Mouse (Mus musculus) embryonic fibroblast, embryonic 13.5 days (primary cell): Measurements from ENCODE around the gene 1700069L16Rik.

Experiments
- CTCF ChIP-seq: IDR thresholded peaks from 2 replicates; pipeline ENCODE4 v1.5.1; 2011; ENCODE audit warnings: mild to moderate bottlenecking, control low read depth, low read length, moderate library complexity, borderline replicate concordance; ENCODE audit not compliant: insufficient read depth
- POLR2A ChIP-seq: IDR thresholded peaks from 2 replicates; pipeline ENCODE4 v1.6.1; 2011; ENCODE audit warnings: low read depth, mild to moderate bottlenecking, control low read depth, low read length, moderate library complexity

GRCm38 (mm10) chr5:113664629-113665195 lies 59.9 kb downstream of the 1700069L16Rik start:
- TF ChIP-seq CTCF, result no peak
- TF ChIP-seq POLR2A, result no peak
